Mouse (Mus musculus): ENCODE measurements around the gene Myo1e. TPM values are rescaled to one million over a fixed set of nuclear protein-coding genes. Genes with fewer than 3 reads are reported as not detected.
A peak's percentile ranks its signal among the peaks of the same experiment; 100 is the strongest.
"Not testable (repeated sequence)": the region's sequence is repeated elsewhere in the genome, so short reads cannot be mapped to it uniquely, and the experiment has no call there.

Gene Myo1e
- polyA plus RNA-seq, 1 experiment, result 4.6 TPM

DNA sequence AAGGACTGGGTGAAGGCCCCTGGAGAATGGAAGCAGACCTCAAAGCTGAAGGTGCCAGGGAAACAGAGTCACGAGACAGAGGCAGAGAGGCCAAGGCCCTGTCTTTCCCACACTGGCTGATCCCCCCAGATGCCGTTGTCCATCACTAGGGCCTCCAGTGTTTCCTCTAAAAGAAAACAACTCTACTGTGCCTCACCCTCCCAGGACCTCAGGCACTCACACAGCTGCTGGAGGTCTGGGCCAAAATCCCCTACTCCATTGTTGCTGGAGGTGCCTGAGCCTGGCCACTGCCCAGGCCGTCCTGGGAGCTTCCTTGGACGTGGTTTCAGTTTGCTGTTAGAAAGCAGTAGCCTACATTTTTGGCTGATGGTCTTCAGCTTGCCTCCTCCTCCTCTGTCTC lies 47.9 kb downstream of the Myo1e start:
- TF ChIP-seq POLR2A (IDR thresholded peaks at IDR 0.05; ENCODE audit: borderline replicate concordance, extremely low read depth, insufficient read depth, insufficient read length, poor library complexity, severe bottlenecking), result no peak
- TF ChIP-seq CTCF (IDR thresholded peaks at IDR 0.05; ENCODE audit: borderline replicate concordance, extremely low read depth, insufficient read depth, insufficient read length), result no peak
- no peak for DNase-seq (ENCODE audit: low read depth)

DNA sequence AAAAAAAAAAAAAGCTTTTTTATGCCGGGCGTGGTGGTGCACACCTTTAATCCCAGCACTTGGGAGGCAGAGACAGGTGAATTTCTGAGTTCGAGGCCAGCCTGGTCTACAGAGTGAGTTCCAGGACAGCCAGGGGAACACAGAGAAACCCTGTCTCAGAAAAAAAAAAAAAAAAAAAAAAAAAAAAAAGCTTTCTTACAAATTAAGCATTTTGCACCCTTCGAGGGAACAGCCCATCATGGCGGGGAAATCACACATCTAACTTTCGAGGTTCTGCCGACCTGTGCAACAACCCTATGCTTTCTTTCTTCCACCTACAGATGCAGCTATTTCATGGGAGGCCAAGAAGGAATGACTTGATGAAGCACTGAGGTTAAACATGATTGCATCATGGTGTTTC lies 48.9 kb downstream of the Myo1e start:
- DNase-seq (ENCODE audit: low read depth), result not testable (repeated sequence)

DNA sequence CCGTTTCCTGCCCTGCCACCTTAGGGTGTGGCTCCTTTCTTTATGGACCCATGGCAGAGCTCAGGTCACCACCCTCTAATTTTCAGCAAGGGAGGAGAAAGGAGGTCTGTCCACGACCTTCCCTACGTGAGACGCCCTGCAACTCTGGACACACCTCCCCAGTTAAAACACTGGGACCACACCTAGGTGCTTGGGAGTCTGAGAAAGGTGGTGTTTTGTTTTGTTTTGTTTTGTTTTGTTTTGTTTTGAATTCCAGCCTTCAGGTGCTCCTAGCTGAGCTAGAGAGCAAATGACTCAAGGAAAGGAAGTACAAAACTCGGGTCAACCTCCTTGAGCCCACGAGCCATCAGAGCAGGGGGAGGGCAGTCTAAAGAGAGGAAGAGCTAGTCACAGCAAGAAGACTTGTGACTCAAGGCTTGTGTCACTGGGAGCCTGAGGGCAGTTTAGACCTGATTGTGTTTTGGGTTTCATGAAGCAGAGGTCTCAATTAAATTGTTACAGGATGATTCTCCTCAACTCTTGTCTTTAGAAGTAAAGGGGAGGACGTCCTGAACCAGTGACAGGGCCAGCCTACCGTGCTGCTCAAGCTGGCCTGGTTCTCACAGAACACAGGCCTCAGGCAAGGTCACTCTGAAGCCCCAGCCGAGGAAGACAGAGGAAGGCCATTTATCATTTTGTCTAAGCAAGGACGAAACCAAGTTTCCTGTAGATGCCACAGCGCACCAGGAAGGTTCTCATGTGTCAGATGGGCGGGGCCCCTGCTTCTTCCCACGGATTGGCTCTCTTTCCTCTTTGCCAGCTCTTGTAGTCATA lies 50.3 kb downstream of the Myo1e start:
- TF ChIP-seq POLR2A (IDR thresholded peaks at IDR 0.05; ENCODE audit: borderline replicate concordance, extremely low read depth, insufficient read depth, insufficient read length, poor library complexity, severe bottlenecking), result no peak
- no peak for TF ChIP-seq CTCF (IDR thresholded peaks at IDR 0.05; ENCODE audit: borderline replicate concordance, extremely low read depth, insufficient read depth, insufficient read length)
- peak; percentile 32 for DNase-seq (ENCODE audit: low read depth)

DNA sequence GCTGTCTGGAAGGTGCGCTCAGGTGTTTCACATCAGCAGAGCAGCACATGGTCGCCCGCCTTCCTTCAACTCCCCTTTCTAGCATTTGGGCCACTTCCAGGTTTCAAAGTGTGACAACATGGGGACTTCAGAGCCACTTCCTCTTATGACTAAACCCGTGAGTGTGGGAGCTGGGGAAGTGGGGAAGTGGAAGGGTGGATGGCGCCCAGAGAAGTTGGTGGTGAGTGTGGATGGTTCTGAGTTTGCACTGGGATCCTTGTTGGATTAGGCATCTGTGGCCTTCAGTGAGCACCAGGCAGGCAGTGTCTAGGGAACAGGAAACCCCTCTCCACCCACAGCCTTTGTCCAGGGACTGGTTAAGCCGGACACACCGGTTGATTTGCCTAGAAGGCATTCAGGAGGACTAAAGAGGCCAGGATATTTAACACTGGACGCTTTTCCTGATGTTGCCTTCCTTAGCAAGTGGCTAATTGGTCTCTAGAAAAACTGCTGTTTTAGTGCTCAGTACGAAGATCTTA lies 53.2 kb downstream of the Myo1e start:
- DNase-seq (ENCODE audit: low read depth), result no peak

DNA sequence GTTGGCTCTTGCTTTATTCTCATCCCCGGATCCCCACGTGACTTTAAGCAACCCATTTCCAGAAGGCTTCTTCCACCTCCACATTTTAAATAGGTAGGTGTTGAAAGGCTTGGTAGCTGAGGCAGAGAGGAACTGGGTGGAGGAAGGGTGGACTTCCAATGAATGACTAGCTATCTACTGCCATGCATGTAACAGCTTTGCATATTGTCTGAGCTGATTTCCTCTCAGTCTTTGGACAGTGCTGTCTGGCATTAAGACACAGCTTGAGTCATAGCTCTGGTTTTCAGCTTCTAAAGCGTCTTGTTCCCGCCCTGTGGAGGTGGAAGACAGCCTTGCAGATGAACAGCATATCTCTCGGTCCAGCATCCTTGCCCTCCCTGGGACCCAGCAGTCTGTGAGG lies 54.5 kb downstream of the Myo1e start:
- TF ChIP-seq POLR2A (IDR thresholded peaks at IDR 0.05; ENCODE audit: borderline replicate concordance, extremely low read depth, insufficient read depth, insufficient read length, poor library complexity, severe bottlenecking) (no peak), CTCF (IDR thresholded peaks at IDR 0.05; ENCODE audit: borderline replicate concordance, extremely low read depth, insufficient read depth, insufficient read length) (no peak)
- DNase-seq (ENCODE audit: low read depth), result no peak

More for the DNA sequence above, 53.2 kb downstream of the Myo1e start:
- TF ChIP-seq POLR2A (IDR thresholded peaks at IDR 0.05; ENCODE audit: borderline replicate concordance, extremely low read depth, insufficient read depth, insufficient read length, poor library complexity, severe bottlenecking) (no peak), CTCF (IDR thresholded peaks at IDR 0.05; ENCODE audit: borderline replicate concordance, extremely low read depth, insufficient read depth, insufficient read length) (no peak)

DNA sequence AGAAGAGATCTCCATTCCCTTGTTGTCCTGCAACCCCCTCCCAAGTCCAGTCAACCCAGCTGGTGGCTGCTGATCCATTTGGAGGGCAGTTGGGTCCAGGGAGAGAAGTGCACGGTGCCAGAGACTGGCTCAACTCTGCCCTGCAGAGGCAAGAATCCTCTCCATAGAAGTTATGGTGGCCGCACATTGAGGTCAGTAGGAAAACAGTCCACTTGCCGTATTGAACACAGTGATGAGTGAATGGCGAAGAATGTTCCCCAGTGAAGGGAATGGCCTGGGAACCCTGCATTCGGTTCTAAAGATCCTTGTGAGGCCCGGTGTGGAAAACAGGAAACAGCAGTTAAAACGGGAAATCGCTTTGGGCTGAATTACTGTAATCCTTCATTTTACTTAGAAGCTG lies 56.0 kb downstream of the Myo1e start:
- no peak for DNase-seq (ENCODE audit: low read depth)
- TF ChIP-seq CTCF (IDR thresholded peaks at IDR 0.05; ENCODE audit: borderline replicate concordance, extremely low read depth, insufficient read depth, insufficient read length) (no peak), POLR2A (IDR thresholded peaks at IDR 0.05; ENCODE audit: borderline replicate concordance, extremely low read depth, insufficient read depth, insufficient read length, poor library complexity, severe bottlenecking) (no peak)

DNA sequence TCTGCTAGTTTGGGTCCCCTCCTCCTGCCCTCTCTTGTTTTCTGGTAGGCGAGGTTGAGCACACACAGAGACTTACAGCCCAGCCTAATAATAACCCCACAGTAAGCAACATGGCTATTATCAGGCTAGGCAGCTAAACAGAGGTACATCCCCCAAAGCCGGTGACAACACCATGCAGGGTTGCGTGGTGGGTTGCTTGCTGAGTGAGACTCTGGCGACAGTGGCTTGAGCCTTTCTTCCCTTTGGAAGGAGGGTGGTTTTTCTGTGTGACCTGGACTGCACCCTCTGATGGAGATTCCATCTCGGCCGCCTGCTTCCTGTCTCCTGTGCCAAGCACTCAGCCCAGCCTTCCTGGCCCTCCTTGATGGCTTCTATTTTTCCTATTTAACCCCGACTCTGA lies 56.6 kb downstream of the Myo1e start:
- no peak for TF ChIP-seq CTCF (IDR thresholded peaks at IDR 0.05; ENCODE audit: borderline replicate concordance, extremely low read depth, insufficient read depth, insufficient read length)
- TF ChIP-seq POLR2A (IDR thresholded peaks at IDR 0.05; ENCODE audit: borderline replicate concordance, extremely low read depth, insufficient read depth, insufficient read length, poor library complexity, severe bottlenecking), result no peak
- DNase-seq (ENCODE audit: low read depth), result peak; percentile 31

DNA sequence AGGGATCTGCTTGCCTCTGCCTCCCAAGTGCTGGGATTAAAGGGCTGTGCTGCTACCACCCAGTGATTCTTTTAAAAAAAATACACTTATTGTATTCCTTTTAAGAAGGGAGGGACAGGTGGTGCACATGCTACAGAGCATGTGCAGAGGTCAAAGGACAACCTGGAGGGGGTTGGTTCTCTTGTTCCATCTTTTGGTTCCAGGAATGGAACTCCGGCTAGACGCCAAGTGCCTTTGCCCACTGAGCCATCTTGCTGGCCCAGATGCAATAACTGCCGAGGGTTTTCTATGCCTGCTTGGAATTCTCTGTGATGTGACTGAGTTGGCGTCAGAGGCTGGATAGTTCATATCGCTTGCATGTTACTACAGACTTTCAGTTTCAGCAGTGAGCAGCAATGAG lies 58.4 kb downstream of the Myo1e start:
- DNase-seq (ENCODE audit: low read depth), result no peak
- TF ChIP-seq POLR2A (IDR thresholded peaks at IDR 0.05; ENCODE audit: borderline replicate concordance, extremely low read depth, insufficient read depth, insufficient read length, poor library complexity, severe bottlenecking) (no peak), CTCF (IDR thresholded peaks at IDR 0.05; ENCODE audit: borderline replicate concordance, extremely low read depth, insufficient read depth, insufficient read length) (no peak)

DNA sequence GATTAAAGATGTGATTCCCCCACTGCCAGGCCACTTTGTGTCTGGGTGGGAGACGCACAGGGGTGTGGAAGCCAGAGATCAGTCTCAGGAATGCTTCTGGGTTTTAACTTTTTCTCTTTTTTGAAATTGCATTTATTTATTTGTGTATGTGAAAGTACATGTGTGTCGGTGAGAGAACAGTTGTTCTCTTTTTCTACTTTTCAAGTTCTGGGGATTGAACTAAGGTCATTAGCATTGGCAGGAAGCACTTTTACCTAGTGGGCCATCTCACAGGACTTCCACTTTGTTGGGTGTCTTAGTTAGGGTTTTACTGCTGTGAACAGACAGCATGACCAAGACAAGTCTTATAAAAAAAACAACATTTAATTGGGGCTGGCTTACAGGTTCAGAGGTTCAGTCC lies 59.0 kb downstream of the Myo1e start:
- DNase-seq (ENCODE audit: low read depth), result no peak
- no peak for TF ChIP-seq CTCF (IDR thresholded peaks at IDR 0.05; ENCODE audit: borderline replicate concordance, extremely low read depth, insufficient read depth, insufficient read length)
- TF ChIP-seq POLR2A (IDR thresholded peaks at IDR 0.05; ENCODE audit: borderline replicate concordance, extremely low read depth, insufficient read depth, insufficient read length, poor library complexity, severe bottlenecking), result no peak

DNA sequence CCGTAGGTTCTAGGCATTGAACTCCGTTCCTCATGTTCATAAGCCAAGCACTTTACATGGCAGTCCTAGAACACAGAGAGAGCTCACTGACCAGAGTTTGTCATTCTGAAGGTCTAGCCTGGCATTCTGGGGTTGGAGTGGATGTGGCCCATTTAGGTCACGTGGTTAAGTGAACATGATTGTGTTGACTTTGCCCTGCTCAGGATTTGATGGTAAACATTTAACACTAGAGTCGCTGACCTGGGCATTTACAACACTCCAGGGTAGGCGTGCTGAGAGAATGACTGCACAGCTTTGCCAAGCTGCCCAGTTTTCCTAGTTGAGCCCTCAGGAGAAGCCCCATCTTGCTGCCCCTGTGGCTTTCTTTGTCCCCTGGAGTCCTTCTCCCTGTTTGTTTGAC lies 60.0 kb downstream of the Myo1e start:
- DNase-seq (ENCODE audit: low read depth), result no peak
- TF ChIP-seq CTCF (IDR thresholded peaks at IDR 0.05; ENCODE audit: borderline replicate concordance, extremely low read depth, insufficient read depth, insufficient read length) (no peak), POLR2A (IDR thresholded peaks at IDR 0.05; ENCODE audit: borderline replicate concordance, extremely low read depth, insufficient read depth, insufficient read length, poor library complexity, severe bottlenecking) (no peak)

DNA sequence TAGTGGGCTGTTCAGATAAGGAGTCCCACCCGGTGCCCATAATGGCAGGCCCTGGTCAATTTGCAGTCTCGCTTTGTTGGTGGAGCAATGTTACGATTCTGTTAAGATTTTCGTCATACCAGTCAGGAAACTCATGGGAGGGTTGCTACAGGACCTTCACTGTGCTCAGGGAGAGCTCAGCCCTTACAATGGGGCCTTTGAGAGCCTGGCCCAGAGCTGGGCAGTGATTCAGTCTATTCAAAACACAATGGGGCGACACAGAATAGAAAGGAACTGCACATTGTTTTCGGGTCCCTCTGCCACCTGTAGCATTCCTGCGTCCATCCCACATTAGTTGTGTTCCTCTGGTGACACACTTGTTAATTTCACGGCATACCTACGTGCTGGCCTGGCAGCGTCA lies 62.2 kb downstream of the Myo1e start:
- peak; percentile 66 for DNase-seq (ENCODE audit: low read depth)
- TF ChIP-seq POLR2A (IDR thresholded peaks at IDR 0.05; ENCODE audit: borderline replicate concordance, extremely low read depth, insufficient read depth, insufficient read length, poor library complexity, severe bottlenecking), result no peak
- TF ChIP-seq CTCF (IDR thresholded peaks at IDR 0.05; ENCODE audit: borderline replicate concordance, extremely low read depth, insufficient read depth, insufficient read length), result no peak

DNA sequence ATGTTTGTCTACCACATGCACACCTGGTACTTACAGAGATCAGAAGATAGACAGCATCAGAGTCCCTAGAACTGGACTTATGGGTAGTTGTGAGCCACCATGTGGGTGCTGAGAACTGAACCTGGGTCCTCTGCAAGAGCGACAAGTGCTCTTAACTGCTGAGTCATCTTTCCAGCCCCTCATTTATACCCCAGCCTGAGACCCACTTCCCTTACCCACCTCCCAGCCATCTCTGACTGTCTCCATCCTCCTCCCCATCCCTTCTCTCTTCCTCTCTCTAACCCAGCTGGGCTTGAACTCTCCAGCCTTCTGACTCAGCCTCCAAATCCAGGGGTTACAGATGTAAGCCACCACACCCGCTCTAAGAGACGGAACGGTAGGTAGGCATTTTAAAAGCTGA lies 63.3 kb downstream of the Myo1e start:
- no peak for TF ChIP-seq CTCF (IDR thresholded peaks at IDR 0.05; ENCODE audit: borderline replicate concordance, extremely low read depth, insufficient read depth, insufficient read length)

More for the DNA sequence above, 63.3 kb downstream of the Myo1e start:
- no peak for DNase-seq (ENCODE audit: low read depth)
